8 mouse cellular contexts compared by ENCODE assay signal in the genomic region with DNA sequence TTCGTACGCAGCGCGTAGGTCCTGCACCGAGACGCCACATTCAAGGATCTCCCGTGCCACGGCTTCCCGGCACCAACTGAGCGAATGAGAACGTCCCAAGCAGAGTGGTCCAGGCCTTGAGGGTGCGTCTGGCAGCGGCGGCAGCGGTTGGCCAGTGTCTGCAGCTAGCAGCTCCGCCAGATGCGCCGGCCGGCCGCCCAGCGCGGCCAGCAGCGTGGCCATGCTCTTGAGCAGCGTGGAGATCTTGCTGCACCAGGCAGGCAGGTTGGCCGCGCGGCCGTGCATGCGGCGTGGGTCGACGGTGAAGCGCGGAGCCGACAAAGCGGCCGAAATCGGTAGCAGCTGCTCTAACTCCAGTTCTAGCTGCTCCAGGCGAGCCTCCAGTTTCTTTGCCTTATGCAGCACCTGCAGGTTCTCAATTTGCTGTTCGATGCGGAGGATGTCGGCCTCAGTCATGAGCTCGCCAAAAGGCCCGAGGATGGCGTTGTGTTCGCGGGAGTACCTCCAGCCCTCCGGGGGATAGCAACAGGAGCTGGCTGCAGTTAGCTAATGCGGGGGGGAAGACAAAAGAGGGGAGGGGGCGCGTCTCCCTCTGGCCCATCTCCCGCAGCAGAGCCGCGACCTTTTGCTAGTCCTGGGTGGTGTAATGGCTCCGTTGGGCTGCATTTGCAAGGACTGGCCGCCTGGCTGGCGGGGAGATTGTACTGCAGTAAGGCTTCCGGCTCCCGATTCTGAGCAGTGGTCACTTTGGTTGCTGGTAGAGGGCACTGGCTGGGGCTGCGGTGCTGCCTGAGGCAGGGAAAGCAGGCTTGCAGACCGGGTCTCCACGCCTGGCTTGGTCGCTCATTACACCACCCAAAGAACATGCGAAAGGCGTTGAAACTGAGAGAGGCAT. TPM values are rescaled to one million over a fixed set of nuclear protein-coding genes. Genes with fewer than 3 reads are reported as not detected.
DNase-seq lines count a peak whose midpoint lies in the region; ATAC-seq lines count a peak whose summit lies in the region.

No protein-coding gene starts in this region.

- H3K27ac ChIP-seq in lung, embryonic 16.5 days (ENCODE audit: low read length), result no peak overlapping the region
- H3K27ac ChIP-seq in forebrain, embryonic 12.5 days, result no peak overlapping the region
- H3K27ac ChIP-seq in neural tube, embryonic 14.5 days (ENCODE audit: low read depth, low read length), result no peak overlapping the region

- no peaks in the 10 kb centered on the region for H3K9me3 ChIP-seq in lung, embryonic 16.5 days (ENCODE audit: control insufficient read depth, low read length)
- no peaks in the 10 kb centered on the region for H3K9me3 ChIP-seq in forebrain, embryonic 12.5 days
- H3K9me3 ChIP-seq in neural tube, embryonic 14.5 days (ENCODE audit: control insufficient read depth, low read length), result no peaks in the 10 kb centered on the region

- H3K4me2 ChIP-seq in lung, embryonic 16.5 days (ENCODE audit: low read depth, low read length), result peak overlapping the region; percentile 34
- H3K4me2 ChIP-seq in forebrain, embryonic 12.5 days, result peak overlapping the region; percentile 30
- H3K4me2 ChIP-seq in neural tube, embryonic 14.5 days (ENCODE audit: low read depth, low read length), result peak overlapping the region; percentile 22

- peak overlapping the region; percentile 24 for H3K4me3 ChIP-seq in lung, embryonic 16.5 days (ENCODE audit: low read length)
- peak overlapping the region; percentile 23 for H3K4me3 ChIP-seq in forebrain, embryonic 12.5 days (replicated peaks)
- H3K4me3 ChIP-seq in neural tube, embryonic 14.5 days (ENCODE audit: low read depth, low read length), result peak overlapping the region; percentile 20

- no peak for DNase-seq in lung, postnatal 10 days
- peak; percentile 59 to 72 for DNase-seq in kidney, postnatal 4 days
- DNase-seq in spleen, postnatal 14 days (ENCODE audit: low spot score in 2 of 2), result no peak
- no peak for DNase-seq in lung, postnatal 14 days

- no peaks in the 10 kb centered on the region for H3K36me3 ChIP-seq in lung, embryonic 16.5 days (ENCODE audit: control insufficient read depth, insufficient read depth, low read length)
- H3K36me3 ChIP-seq in forebrain, embryonic 12.5 days (replicated peaks), result no peaks in the 10 kb centered on the region
- no peaks in the 10 kb centered on the region for H3K36me3 ChIP-seq in neural tube, embryonic 14.5 days (ENCODE audit: control insufficient read depth, insufficient read depth, low read length)

- no peak for ATAC-seq in lung, embryonic 16.5 days (ENCODE audit: low read depth)
- ATAC-seq in forebrain, embryonic 12.5 days (ENCODE audit: low FRiP score), result no peak
- no peak for ATAC-seq in neural tube, embryonic 14.5 days (ENCODE audit: low read depth)
- ATAC-seq in megakaryocyte-erythroid progenitor cell, adult 5-6 weeks (replicated peaks; ENCODE audit: low FRiP score, low TSS enrichment, poor library complexity, severe bottlenecking), result no peak

- peaks cover 17% of the 10 kb centered on the region for H3K4me1 ChIP-seq in lung, embryonic 16.5 days (replicated peaks; ENCODE audit: control insufficient read depth, insufficient read depth, low read length)
- H3K4me1 ChIP-seq in forebrain, embryonic 12.5 days, result peaks cover 30% of the 10 kb centered on the region
- peaks cover 18% of the 10 kb centered on the region for H3K4me1 ChIP-seq in neural tube, embryonic 14.5 days (ENCODE audit: control insufficient read depth, insufficient read depth, low read length)

- no peak overlapping the region for H3K9ac ChIP-seq in lung, embryonic 16.5 days (ENCODE audit: low read length)
- H3K9ac ChIP-seq in forebrain, embryonic 12.5 days, result no peak overlapping the region
- H3K9ac ChIP-seq in neural tube, embryonic 14.5 days (replicated peaks; ENCODE audit: low read depth, low read length), result no peak overlapping the region; the same call in 1 of the 2 replicates

- peaks cover 96% of the 10 kb centered on the region for H3K27me3 ChIP-seq in lung, embryonic 16.5 days (ENCODE audit: control insufficient read depth, insufficient read depth, low read depth, low read length)
- H3K27me3 ChIP-seq in forebrain, embryonic 12.5 days, result peaks cover 100% of the 10 kb centered on the region
- H3K27me3 ChIP-seq in neural tube, embryonic 14.5 days (ENCODE audit: control insufficient read depth, insufficient read depth, low read length), result peaks cover 85% of the 10 kb centered on the region

- WGBS in lung, embryonic 16.5 days, result 15% methylated on average over 65 of the region's 65 CpGs
- 2% methylated on average over 65 of the region's 65 CpGs for WGBS in forebrain, embryonic 12.5 days
- WGBS in neural tube, embryonic 14.5 days, result 2% methylated on average over 65 of the region's 65 CpGs

RNA-seq across cellular contexts. Expression of a gene that starts 10.5 kb away (rescaled TPM):
- polyA plus RNA-seq in lung, embryonic 16.5 days (2015; fragmentation: Nextera tagmentation; extraction: Ambion mirVana), result 1.6 and 2.4 TPM in 2 replicates
- 0.66 and 0.76 TPM in 2 replicates for polyA plus RNA-seq in forebrain, embryonic 12.5 days (2016; fragmentation: Nextera tagmentation; extraction: Ambion mirVana)
- 0.54 and 1.1 TPM in 2 replicates for polyA plus RNA-seq in neural tube, embryonic 14.5 days (2014; fragmentation: Nextera tagmentation; extraction: Ambion mirVana)
- total RNA-seq in megakaryocyte-erythroid progenitor cell, adult 5-6 weeks (2014; fragmentation: Nextera tagmentation), result not detected in 2 replicates
- not detected in 2 replicates for total RNA-seq in megakaryocyte-erythroid progenitor cell, adult 5-6 weeks (2017)

RNA-seq across cellular contexts. Expression of a gene that starts 25.9 kb away (rescaled TPM):
- 6.6 and 10.1 TPM in 2 replicates for polyA plus RNA-seq in lung, embryonic 16.5 days (2015; fragmentation: Nextera tagmentation; extraction: Ambion mirVana)
- 1.8 and 2.1 TPM in 2 replicates for polyA plus RNA-seq in forebrain, embryonic 12.5 days (2016; fragmentation: Nextera tagmentation; extraction: Ambion mirVana)
- polyA plus RNA-seq in neural tube, embryonic 14.5 days (2014; fragmentation: Nextera tagmentation; extraction: Ambion mirVana), result 0.52 and 0.64 TPM in 2 replicates
- 2.9 and 5.7 TPM in 2 replicates for total RNA-seq in megakaryocyte-erythroid progenitor cell, adult 5-6 weeks (2014; fragmentation: Nextera tagmentation)
- 2.2 and 3.1 TPM in 2 replicates for total RNA-seq in megakaryocyte-erythroid progenitor cell, adult 5-6 weeks (2017)

RNA-seq across cellular contexts. Expression of a gene that starts 32.4 kb away (rescaled TPM):
- polyA plus RNA-seq in lung, embryonic 16.5 days (2015; fragmentation: Nextera tagmentation; extraction: Ambion mirVana), result 0.54 and 0.87 TPM in 2 replicates
- not detected in 2 replicates for polyA plus RNA-seq in forebrain, embryonic 12.5 days (2016; fragmentation: Nextera tagmentation; extraction: Ambion mirVana)
- polyA plus RNA-seq in neural tube, embryonic 14.5 days (2014; fragmentation: Nextera tagmentation; extraction: Ambion mirVana), result not detected in 2 replicates
- 0.35 TPM in 1 of 2 replicates, not detected in the other for total RNA-seq in megakaryocyte-erythroid progenitor cell, adult 5-6 weeks (2014; fragmentation: Nextera tagmentation)
- total RNA-seq in megakaryocyte-erythroid progenitor cell, adult 5-6 weeks (2017), result not detected in 2 replicates

RNA-seq across cellular contexts. Expression of a gene that starts 51.7 kb away (rescaled TPM):
- polyA plus RNA-seq in lung, embryonic 16.5 days (2015; fragmentation: Nextera tagmentation; extraction: Ambion mirVana), result 66.5 and 69.0 TPM in 2 replicates
- polyA plus RNA-seq in forebrain, embryonic 12.5 days (2016; fragmentation: Nextera tagmentation; extraction: Ambion mirVana), result 85.9 and 86.7 TPM in 2 replicates
- 332 and 348 TPM in 2 replicates for polyA plus RNA-seq in neural tube, embryonic 14.5 days (2014; fragmentation: Nextera tagmentation; extraction: Ambion mirVana)
- total RNA-seq in megakaryocyte-erythroid progenitor cell, adult 5-6 weeks (2014; fragmentation: Nextera tagmentation), result 33.8 and 42.9 TPM in 2 replicates
- total RNA-seq in megakaryocyte-erythroid progenitor cell, adult 5-6 weeks (2017), result 25.3 and 38.1 TPM in 2 replicates

RNA-seq across cellular contexts. Expression of a gene that starts 54.0 kb away (rescaled TPM):
- 23.3 and 24.1 TPM in 2 replicates for polyA plus RNA-seq in lung, embryonic 16.5 days (2015; fragmentation: Nextera tagmentation; extraction: Ambion mirVana)
- 9.5 and 10.8 TPM in 2 replicates for polyA plus RNA-seq in forebrain, embryonic 12.5 days (2016; fragmentation: Nextera tagmentation; extraction: Ambion mirVana)
- 9.6 and 11.7 TPM in 2 replicates for polyA plus RNA-seq in neural tube, embryonic 14.5 days (2014; fragmentation: Nextera tagmentation; extraction: Ambion mirVana)
- total RNA-seq in megakaryocyte-erythroid progenitor cell, adult 5-6 weeks (2014; fragmentation: Nextera tagmentation), result 8.9 and 15.6 TPM in 2 replicates
- 6.8 and 7.1 TPM in 2 replicates for total RNA-seq in megakaryocyte-erythroid progenitor cell, adult 5-6 weeks (2017)

Comparison
In these comparisons a context has a peak if more than half of its experiments do, and no peak if none do; other contexts are left out.
1. DNase-seq: peak in kidney, postnatal 4 days (2 of 2); none in lung, postnatal 10 days (single experiment), spleen, postnatal 14 days (0 of 2) and lung, postnatal 14 days (single experiment).
2. Peak in every context shown above with its lines, with median percentiles within 50 percentile points of each other: H3K4me2 ChIP-seq and H3K4me3 ChIP-seq.